Mouse (Mus musculus) embryonic facial prominence, embryonic 13.5 days (tissue): Measurements from ENCODE around the gene Rnf225. TPM values are rescaled to one million over a fixed set of nuclear protein-coding genes. Genes with fewer than 3 reads are reported as not detected.
A peak's percentile ranks its signal among the peaks of the same experiment; 100 is the strongest.
"Not testable (repeated sequence)": the region's sequence is repeated elsewhere in the genome, so short reads cannot be mapped to it uniquely, and the experiment has no call there.

Experiments
- ATAC-seq: fragments of 200-750 bp; cut with Nextera tagmentation; 2 replicates; pipeline ENCODE4 v1.8.0; 2017; ENCODE audit warnings: low read depth; ENCODE audit not compliant: insufficient number of reproducible peaks, insufficient read depth, low FRiP score, low TSS enrichment
- H3K27ac ChIP-seq: fragments of 300-500 bp; sonication (generic); 2 replicates; pipeline ENCODE4 v1.5.1; 2015; ENCODE audit warnings: moderate library complexity, mild to moderate bottlenecking, inconsistent platforms
- H3K27me3 ChIP-seq: fragments of 300-500 bp; sonication (generic); 2 replicates; pipeline ENCODE4 v1.6.1; 2015; ENCODE audit warnings: mild to moderate bottlenecking, inconsistent platforms
- H3K36me3 ChIP-seq: fragments of 300-500 bp; sonication (generic); 2 replicates; pipeline ENCODE4 v1.6.1; 2015; ENCODE audit warnings: mild to moderate bottlenecking, inconsistent platforms
- H3K4me1 ChIP-seq: fragments of 300-500 bp; sonication (generic); 2 replicates; pipeline ENCODE4 v1.6.1; 2015; ENCODE audit warnings: inconsistent platforms
- H3K4me2 ChIP-seq: fragments of 300-500 bp; sonication (generic); 2 replicates; pipeline ENCODE4 v1.6.1; 2015; ENCODE audit warnings: moderate library complexity, mild to moderate bottlenecking, inconsistent platforms
- H3K4me3 ChIP-seq: fragments of 300-500 bp; sonication (generic); 2 replicates; pipeline ENCODE4 v1.5.1; 2015; ENCODE audit warnings: mild to moderate bottlenecking, inconsistent platforms
- H3K9ac ChIP-seq: fragments of 300-500 bp; sonication (generic); 2 replicates; pipeline ENCODE4 v1.6.1; 2015; ENCODE audit warnings: mild to moderate bottlenecking, inconsistent platforms
- H3K9me3 ChIP-seq: fragments of 300-500 bp; sonication (generic); 2 replicates; pipeline ENCODE4 v1.6.1; 2016; ENCODE audit warnings: inconsistent platforms
- WGBS: fragments of 180-500 bp; shearing (Covaris S2); methylation state at CpG from one replicate; pipeline ENCODE4 v1.1.7; 2015; ENCODE audit warnings: mixed read lengths; 5-methylcytosine and 5-hydroxymethylcytosine counted together
- polyA plus RNA-seq: library from polyadenylated mRNA; unstranded; fragments of >200 nt; fragmentation: Nextera tagmentation; extraction: Ambion mirVana; gene quantifications from 2 replicates; pipeline ENCODE4 v1.2.1, GENCODE M21; 2015

Gene Rnf225
- polyA plus RNA-seq, 1 experiment from 2014 or later = 0.66 TPM

GRCm38 (mm10) chr7:12905146-12905545 lies 22.1 kb upstream of the Rnf225 start:
- no peak overlapping the region for H3K4me2 ChIP-seq
- H3K9me3 ChIP-seq = no peaks in the 10 kb centered on the region
- ATAC-seq = no peak
- no peak overlapping the region for H3K9ac ChIP-seq
- no peaks in the 10 kb centered on the region for H3K27me3 ChIP-seq
- H3K4me3 ChIP-seq = no peak overlapping the region
- 94% methylated on average over 1 of the region's 1 CpGs for WGBS
- no peak overlapping the region for H3K27ac ChIP-seq
- peaks cover 72% of the 10 kb centered on the region for H3K36me3 ChIP-seq
- H3K4me1 ChIP-seq = peaks cover 6% of the 10 kb centered on the region

- peak; percentile 29; the same call in 1 of the 2 replicates for ATAC-seq
- Histone ChIP-seq H3K4me1 (peaks cover 6% of the 10 kb centered on the region), H3K4me3 (peak overlapping the region; percentile 48; the same call in 1 of the 2 replicates), H3K27ac (peak overlapping the region; percentile 84), H3K9ac (peak overlapping the region; percentile 71), H3K36me3 (peaks cover 48% of the 10 kb centered on the region), H3K4me2 (peak overlapping the region; percentile 59), H3K27me3 (no peaks in the 10 kb centered on the region), H3K9me3 (no peaks in the 10 kb centered on the region)
- 45% methylated on average over 7 of the region's 7 CpGs for WGBS
These were observed 17.7 kb upstream of the Rnf225 start for GRCm38 (mm10) chr7:12909498-12909962.

GRCm38 (mm10) chr7:12910181-12910668 lies 17.0 kb upstream of the Rnf225 start:
- Histone ChIP-seq H3K4me3 (peak overlapping the region; percentile 48), H3K9me3 (no peaks in the 10 kb centered on the region), H3K27me3 (no peaks in the 10 kb centered on the region), H3K9ac (peak overlapping the region; percentile 71), H3K4me1 (peaks cover 6% of the 10 kb centered on the region), H3K36me3 (peaks cover 42% of the 10 kb centered on the region), H3K4me2 (peak overlapping the region; percentile 59), H3K27ac (peak overlapping the region; percentile 84)
- 10% methylated on average over 19 of the region's 19 CpGs for WGBS
- peak; percentile 69; the same call in 1 of the 2 replicates for ATAC-seq

- Histone ChIP-seq H3K9me3 (no peaks in the 10 kb centered on the region), H3K4me3 (no peak overlapping the region), H3K4me2 (no peak overlapping the region), H3K4me1 (peaks cover 6% of the 10 kb centered on the region), H3K9ac (no peak overlapping the region), H3K27ac (no peak overlapping the region), H3K36me3 (peaks cover 8% of the 10 kb centered on the region), H3K27me3 (no peaks in the 10 kb centered on the region)
- no peak for ATAC-seq
These were observed 13.7 kb upstream of the Rnf225 start for GRCm38 (mm10) chr7:12913556-12913955.

- not testable (repeated sequence) for H3K4me2 ChIP-seq, H3K4me3 ChIP-seq, H3K27ac ChIP-seq, H3K9me3 ChIP-seq, H3K27me3 ChIP-seq, H3K9ac ChIP-seq, ATAC-seq
- Histone ChIP-seq H3K36me3 (peaks cover 24% of the 10 kb centered on the region), H3K4me1 (peaks cover 16% of the 10 kb centered on the region)
- 88% methylated on average over 7 of the region's 8 CpGs for WGBS
These were observed 6.7 kb upstream of the Rnf225 start for GRCm38 (mm10) chr7:12920495-12920894.

- H3K4me3 ChIP-seq = peak overlapping the region; percentile 96
- 0% methylated on average over 3 of the region's 3 CpGs for WGBS
- H3K4me2 ChIP-seq = peak overlapping the region; percentile 96
- peak overlapping the region; percentile 93 for H3K27ac ChIP-seq
- H3K9ac ChIP-seq = peak overlapping the region; percentile 93
- H3K9me3 ChIP-seq = no peaks in the 10 kb centered on the region
- H3K4me1 ChIP-seq = peaks cover 17% of the 10 kb centered on the region
- H3K27me3 ChIP-seq = peaks cover 10% of the 10 kb centered on the region
- H3K36me3 ChIP-seq = peaks cover 33% of the 10 kb centered on the region
- ATAC-seq = no peak
These were observed 5.9 kb upstream of the Rnf225 start for GRCm38 (mm10) chr7:12921318-12921704.

- Histone ChIP-seq H3K4me2 (peak within 1 kb of the TSS; percentile 96), H3K4me3 (peak within 1 kb of the TSS; percentile 96), H3K9ac (peak within 1 kb of the TSS; percentile 93), H3K9me3 (no peaks in the 10 kb centered on the region), H3K27ac (peak within 1 kb of the TSS; percentile 93), H3K36me3 (peaks cover 38% of the 10 kb centered on the region), H3K27me3 (peaks cover 16% of the 10 kb centered on the region), H3K4me1 (peaks cover 23% of the 10 kb centered on the region)
- ATAC-seq = peak; percentile 98
- under 1% methylated on average over 55 of the region's 55 CpGs for WGBS
These were observed 5.3 kb upstream of the Rnf225 start, which contains the start of gene Rps5 for GRCm38 (mm10) chr7:12921705-12922465. Gene Rps5, plus strand, starts transcription at chr7:12922290.

GRCm38 (mm10) chr7:12922729-12923128 lies 4.5 kb upstream of the Rnf225 start:
- peak overlapping the region; percentile 93; the same call in 1 of the 2 replicates for H3K27ac ChIP-seq
- peaks cover 24% of the 10 kb centered on the region for H3K27me3 ChIP-seq
- ATAC-seq = no peak
- 1% methylated on average over 8 of the region's 8 CpGs for WGBS
- peak overlapping the region; percentile 96 for H3K4me2 ChIP-seq
- H3K9ac ChIP-seq = peak overlapping the region; percentile 93
- peaks cover 30% of the 10 kb centered on the region for H3K4me1 ChIP-seq
- H3K36me3 ChIP-seq = peaks cover 42% of the 10 kb centered on the region
- H3K4me3 ChIP-seq = peak overlapping the region; percentile 96
- no peaks in the 10 kb centered on the region for H3K9me3 ChIP-seq

GRCm38 (mm10) chr7:12926316-12926715 lies 900 bp upstream of the Rnf225 start:
- ATAC-seq = no peak
- Histone ChIP-seq H3K9ac (no peak overlapping the region), H3K27me3 (peaks cover 40% of the 10 kb centered on the region), H3K27ac (no peak overlapping the region), H3K4me2 (no peak overlapping the region), H3K4me1 (peaks cover 36% of the 10 kb centered on the region), H3K4me3 (no peak overlapping the region), H3K9me3 (no peaks in the 10 kb centered on the region), H3K36me3 (peaks cover 46% of the 10 kb centered on the region)
- whole genome bisulfite sequencing = 84% methylated on average over 7 of the region's 7 CpGs

GRCm38 (mm10) chr7:12927693-12928589 lies 725 bp downstream of the Rnf225 start:
- peaks cover 34% of the 10 kb centered on the region for H3K4me1 ChIP-seq
- H3K4me2 ChIP-seq = peak overlapping the region; percentile 69
- peaks cover 40% of the 10 kb centered on the region for H3K27me3 ChIP-seq
- 4% methylated on average over 65 of the region's 65 CpGs for WGBS
- H3K4me3 ChIP-seq = peak overlapping the region; percentile 40
- ATAC-seq = peak; percentile 43; the same call in 1 of the 2 replicates
- peak overlapping the region; percentile 74 for H3K9ac ChIP-seq
- H3K9me3 ChIP-seq = no peaks in the 10 kb centered on the region
- peaks cover 46% of the 10 kb centered on the region for H3K36me3 ChIP-seq
- H3K27ac ChIP-seq = no peak overlapping the region

GRCm38 (mm10) chr7:12933615-12934140 lies 6.5 kb downstream of the Rnf225 start:
- Histone ChIP-seq H3K9me3 (no peaks in the 10 kb centered on the region), H3K9ac (no peak overlapping the region), H3K27ac (no peak overlapping the region), H3K4me2 (no peak overlapping the region), H3K4me3 (no peak overlapping the region), H3K36me3 (0 out of 2 replicates have a peak, but pooled peaks cover 4% of the 10 kb centered on the region), H3K27me3 (peaks cover 6% of the 10 kb centered on the region), H3K4me1 (no peaks in the 10 kb centered on the region)
- no peak for ATAC-seq
- whole genome bisulfite sequencing = 71% methylated on average over 4 of the region's 4 CpGs
